Mouse (Mus musculus) forebrain, embryonic 16.5 days (tissue): Measurements from ENCODE around the gene Naa25. TPM values are rescaled to one million over a fixed set of nuclear protein-coding genes. Genes with fewer than 3 reads are reported as not detected.

Source experiments
- ATAC-seq: fragments of 200-750 bp; cut with Nextera tagmentation; 2 replicates; pipeline ENCODE4 v1.8.0; 2017; ENCODE audit warnings: mild to moderate bottlenecking, moderate library complexity
- H3K27ac ChIP-seq: fragments of 300-500 bp; sonication (generic); 2 replicates; pipeline ENCODE4 v1.5.1; 2014; ENCODE audit warnings: low read length, control low read depth
- H3K27me3 ChIP-seq: fragments of 300-500 bp; sonication (generic); replicated peaks from 2 replicates; pipeline ENCODE4 v1.6.1; 2014; ENCODE audit warnings: low read length; ENCODE audit not compliant: control insufficient read depth, insufficient read depth
- H3K36me3 ChIP-seq: fragments of 300-500 bp; sonication (generic); 2 replicates; pipeline ENCODE4 v1.6.1; 2014; ENCODE audit not compliant: control insufficient read depth, insufficient read depth
- H3K4me1 ChIP-seq: fragments of 300-500 bp; sonication (generic); replicated peaks from 2 replicates; pipeline ENCODE4 v1.6.1; 2014; ENCODE audit warnings: low read length; ENCODE audit not compliant: control insufficient read depth, insufficient read depth
- H3K4me2 ChIP-seq: fragments of 300-500 bp; sonication (generic); 2 replicates; pipeline ENCODE4 v1.6.1; 2014; ENCODE audit warnings: mild to moderate bottlenecking, low read length, control low read depth
- H3K4me3 ChIP-seq: fragments of 300-500 bp; sonication (generic); replicated peaks from 2 replicates; pipeline ENCODE4 v1.5.1; 2014; ENCODE audit warnings: mild to moderate bottlenecking, low read length, control low read depth
- H3K9ac ChIP-seq: fragments of 300-500 bp; sonication (generic); replicated peaks from 2 replicates; pipeline ENCODE4 v1.6.1; 2014; ENCODE audit warnings: low read depth, low read length, control low read depth
- H3K9me3 ChIP-seq: fragments of 300-500 bp; sonication (generic); 2 replicates; pipeline ENCODE4 v1.6.1; 2016; ENCODE audit warnings: low read length; ENCODE audit not compliant: control insufficient read depth
- WGBS: fragments of 180-500 bp; shearing (Covaris S2); extraction: QIAGEN DNeasy Blood & Tissue Kit; methylation state at CpG from one replicate; pipeline ENCODE4 v1.1.7; 2014; 5-methylcytosine and 5-hydroxymethylcytosine counted together
- polyA plus RNA-seq: library from polyadenylated mRNA; unstranded; fragments of >200 nt; fragmentation: Nextera tagmentation; extraction: Ambion mirVana; gene quantifications from 2 replicates; pipeline ENCODE4 v1.2.1, GENCODE M21; 2015

Naa25 gene
- polyA plus RNA-seq, 1 experiment from 2014 or later: 61.7 TPM

DNA sequence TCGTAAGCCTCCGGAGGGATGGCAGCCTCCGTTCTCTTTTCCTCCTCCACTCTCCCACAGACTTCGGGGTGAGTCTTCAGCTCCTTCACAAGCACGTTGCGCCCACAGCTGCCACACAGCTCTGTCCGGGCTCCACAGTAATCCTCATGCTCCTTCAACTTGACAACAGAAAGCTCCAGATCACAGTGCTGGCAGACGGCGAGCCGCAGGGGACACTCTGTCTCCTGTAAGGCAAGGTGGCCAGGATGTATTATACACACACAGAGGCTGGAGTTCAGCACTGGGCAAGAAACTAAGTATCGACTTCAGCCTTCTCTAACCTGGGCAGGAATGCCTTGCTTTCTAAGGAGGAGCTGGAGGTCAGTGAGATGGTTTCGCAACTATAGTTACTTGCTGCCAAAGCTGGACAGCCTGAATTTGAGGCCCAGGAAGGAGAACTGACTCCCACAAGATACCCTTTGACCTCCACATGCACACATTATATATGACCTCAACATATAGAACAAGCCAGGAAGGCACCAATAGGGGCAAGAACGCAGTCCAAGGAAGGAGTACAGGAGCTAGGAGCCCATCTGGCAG lies 19.0 kb upstream of the Naa25 start:
- H3K36me3 ChIP-seq: peaks cover 43% of the 10 kb centered on the region
- 92% methylated on average over 13 of the region's 13 CpGs for WGBS

DNA sequence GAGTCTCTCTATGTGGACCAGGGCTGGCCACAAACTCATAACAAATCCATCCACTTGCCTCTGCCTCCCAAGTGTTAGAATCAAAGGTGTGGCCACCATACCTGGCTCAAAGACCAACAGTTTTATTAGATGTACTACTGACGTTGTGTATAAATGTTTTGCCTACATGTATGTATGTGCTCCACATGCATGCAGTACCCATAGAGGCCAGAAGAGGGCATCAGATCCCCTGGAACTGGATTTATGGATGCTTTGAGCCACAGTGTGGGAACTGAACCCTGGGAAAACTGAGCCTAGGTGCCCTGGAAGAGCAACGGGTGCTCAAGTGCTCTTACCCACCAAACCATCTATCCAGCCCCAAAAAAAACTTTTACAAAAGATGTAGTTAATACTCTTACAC lies 17.0 kb upstream of the Naa25 start:
- H3K27ac ChIP-seq: no peak overlapping the region
- H3K9me3 ChIP-seq: no peaks in the 10 kb centered on the region
- 97% methylated on average over 2 of the region's 2 CpGs for WGBS
- H3K4me3 ChIP-seq: no peak overlapping the region
- no peak overlapping the region for H3K9ac ChIP-seq
- H3K4me2 ChIP-seq: no peak overlapping the region
- peaks cover 21% of the 10 kb centered on the region for H3K4me1 ChIP-seq
- ATAC-seq: no peak
- H3K27me3 ChIP-seq: no peaks in the 10 kb centered on the region
- peaks cover 28% of the 10 kb centered on the region for H3K36me3 ChIP-seq

More for the DNA sequence above, 19.0 kb upstream of the Naa25 start:
- no peak overlapping the region for H3K27ac ChIP-seq
- H3K27me3 ChIP-seq: no peaks in the 10 kb centered on the region
- H3K4me2 ChIP-seq: no peak overlapping the region
- peaks cover 13% of the 10 kb centered on the region for H3K4me1 ChIP-seq
- H3K4me3 ChIP-seq: no peak overlapping the region
- no peaks in the 10 kb centered on the region for H3K9me3 ChIP-seq
- no peak for ATAC-seq
- no peak overlapping the region for H3K9ac ChIP-seq

DNA sequence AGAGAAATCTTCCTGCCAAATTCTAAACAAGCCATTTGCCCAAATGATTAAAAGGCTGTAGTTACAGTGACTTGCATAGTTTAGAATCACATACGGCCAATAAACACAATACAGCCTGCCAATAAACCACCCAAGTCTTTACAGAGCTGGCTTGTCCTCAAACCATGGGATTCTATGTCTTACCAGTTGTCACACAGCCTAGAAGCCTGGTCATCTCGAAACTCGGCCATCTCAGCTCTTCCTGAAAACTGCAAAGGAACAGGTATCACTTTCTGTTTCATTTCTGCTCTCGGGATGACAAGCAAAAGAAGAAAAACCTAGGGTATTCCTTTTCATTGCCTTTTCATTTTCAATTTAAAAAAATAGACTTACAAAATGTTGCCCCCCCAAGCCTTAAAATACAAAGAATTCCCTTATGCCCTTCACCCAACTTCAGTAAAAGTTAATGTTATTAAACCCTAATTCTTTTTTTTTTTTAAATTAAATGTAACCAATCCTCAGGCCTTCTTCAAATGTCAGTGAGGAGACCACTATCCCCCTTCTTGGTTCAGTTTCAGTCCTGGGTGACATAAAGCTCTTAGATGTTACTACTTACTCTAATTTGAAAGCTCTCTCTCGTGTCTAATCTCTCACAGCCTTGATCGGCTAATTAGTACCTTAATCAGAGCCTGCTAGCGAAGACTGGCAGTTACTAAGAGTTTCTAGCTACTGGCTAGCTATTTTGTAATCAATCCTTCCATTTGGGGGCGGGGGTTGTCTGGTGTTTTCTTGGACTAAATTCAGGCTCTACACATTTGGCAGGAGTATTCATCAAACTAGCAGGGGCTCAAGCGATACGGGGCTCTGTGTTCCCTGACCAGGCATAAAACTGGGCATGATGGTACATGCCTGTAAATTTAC lies 13.6 kb upstream of the Naa25 start:
- peak overlapping the region; percentile 86 for H3K4me3 ChIP-seq
- 27% methylated on average over 10 of the region's 10 CpGs for WGBS

DNA sequence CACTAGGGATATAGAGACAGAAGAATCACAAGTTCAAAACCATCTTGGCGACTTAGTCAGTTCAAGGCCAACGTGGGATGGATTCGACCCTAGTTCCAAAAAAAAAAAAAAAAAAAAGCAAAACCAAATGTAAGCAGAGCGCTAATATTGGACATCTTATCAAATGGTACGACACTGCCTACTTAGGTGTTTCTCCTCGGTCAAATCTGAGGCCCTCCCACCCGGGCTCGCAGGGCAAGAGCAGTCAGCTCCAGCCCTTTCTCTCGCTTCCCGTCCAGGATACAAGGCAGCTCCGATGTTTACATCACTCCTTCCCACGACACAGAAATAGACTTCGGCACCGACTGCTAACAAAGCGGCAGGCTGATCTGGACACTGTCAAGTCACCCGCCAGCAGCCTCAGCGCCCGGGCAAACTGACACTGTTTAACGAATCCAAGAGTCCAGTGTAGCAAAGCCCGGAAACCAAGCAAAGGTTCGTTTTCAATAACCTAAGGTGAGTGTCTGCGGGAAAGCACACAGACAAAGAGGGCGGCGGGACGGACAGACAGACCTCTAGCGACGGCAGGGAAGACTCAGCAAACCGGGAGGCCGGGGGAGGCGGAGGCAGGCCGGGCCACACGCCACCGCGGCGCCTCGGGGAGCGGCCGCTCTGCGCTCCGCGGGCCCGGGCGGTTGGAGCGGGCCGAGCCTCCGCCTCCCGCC lies 12.8 kb upstream of the Naa25 start:
- H3K4me1 ChIP-seq: peaks cover 25% of the 10 kb centered on the region
- H3K9ac ChIP-seq: peak overlapping the region; percentile 79
- H3K36me3 ChIP-seq: peaks cover 10% of the 10 kb centered on the region
- WGBS: 1% methylated on average over 44 of the region's 47 CpGs
- H3K4me2 ChIP-seq: peak overlapping the region; percentile 70
- H3K4me3 ChIP-seq: peak overlapping the region; percentile 86
- no peaks in the 10 kb centered on the region for H3K27me3 ChIP-seq
- H3K9me3 ChIP-seq: no peaks in the 10 kb centered on the region
- H3K27ac ChIP-seq: peak overlapping the region; percentile 80
- peak; percentile 61 for ATAC-seq

More for the DNA sequence above, 13.6 kb upstream of the Naa25 start:
- Histone ChIP-seq H3K27ac (no peak overlapping the region; the same call in 1 of the 2 replicates), H3K9ac (peak overlapping the region; percentile 79), H3K27me3 (no peaks in the 10 kb centered on the region), H3K4me1 (peaks cover 25% of the 10 kb centered on the region), H3K36me3 (peaks cover 10% of the 10 kb centered on the region), H3K9me3 (no peaks in the 10 kb centered on the region), H3K4me2 (peak overlapping the region; percentile 70)
- no peak for ATAC-seq

DNA sequence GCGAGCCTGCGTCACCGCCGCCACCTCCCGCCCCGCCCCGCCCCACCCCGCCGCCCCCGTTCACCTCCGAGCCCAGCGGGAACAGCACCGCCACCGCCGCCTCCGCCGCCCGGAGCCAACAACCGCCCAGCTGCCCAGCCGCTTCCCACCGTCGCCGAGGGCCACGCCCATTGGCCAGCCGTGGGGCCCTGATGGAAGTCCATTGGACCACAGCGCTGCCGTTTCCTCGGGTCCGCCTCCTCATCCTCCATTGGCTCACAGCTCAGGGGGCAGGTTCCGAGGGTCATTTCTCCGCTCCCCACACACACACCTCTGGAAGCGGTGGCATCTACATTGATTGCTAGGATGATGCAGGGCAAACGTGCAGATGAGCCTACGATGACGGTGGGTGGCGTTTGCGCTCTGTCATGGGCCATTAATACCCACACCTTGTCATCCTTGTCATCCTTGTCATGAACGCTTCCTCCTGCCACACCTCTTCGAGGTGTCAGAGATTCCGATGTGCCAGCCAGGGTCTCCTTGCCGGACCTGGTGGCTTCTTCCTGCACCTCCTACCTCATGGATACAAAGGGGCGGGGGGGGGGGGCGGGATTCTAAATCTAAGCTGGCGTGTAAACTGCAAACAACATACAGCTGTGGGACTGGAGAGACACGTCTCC lies 12.1 kb upstream of the Naa25 start, which contains the start of gene Trafd1:
Trafd1 (minus strand) TSS at position 172 of the 659 bp plus-strand sequence.
- no peaks in the 10 kb centered on the region for H3K9me3 ChIP-seq
- H3K27me3 ChIP-seq: no peaks in the 10 kb centered on the region
- peak within 1 kb of the TSS; percentile 86 for H3K4me3 ChIP-seq
- H3K9ac ChIP-seq: peak within 1 kb of the TSS; percentile 79
- peak within 1 kb of the TSS; percentile 80 for H3K27ac ChIP-seq
- peak within 1 kb of the TSS; percentile 70 for H3K4me2 ChIP-seq
- H3K36me3 ChIP-seq: peaks cover 7% of the 10 kb centered on the region
- ATAC-seq: peak; percentile 96
- peaks cover 25% of the 10 kb centered on the region for H3K4me1 ChIP-seq
- WGBS: under 1% methylated on average over 29 of the region's 45 CpGs

DNA sequence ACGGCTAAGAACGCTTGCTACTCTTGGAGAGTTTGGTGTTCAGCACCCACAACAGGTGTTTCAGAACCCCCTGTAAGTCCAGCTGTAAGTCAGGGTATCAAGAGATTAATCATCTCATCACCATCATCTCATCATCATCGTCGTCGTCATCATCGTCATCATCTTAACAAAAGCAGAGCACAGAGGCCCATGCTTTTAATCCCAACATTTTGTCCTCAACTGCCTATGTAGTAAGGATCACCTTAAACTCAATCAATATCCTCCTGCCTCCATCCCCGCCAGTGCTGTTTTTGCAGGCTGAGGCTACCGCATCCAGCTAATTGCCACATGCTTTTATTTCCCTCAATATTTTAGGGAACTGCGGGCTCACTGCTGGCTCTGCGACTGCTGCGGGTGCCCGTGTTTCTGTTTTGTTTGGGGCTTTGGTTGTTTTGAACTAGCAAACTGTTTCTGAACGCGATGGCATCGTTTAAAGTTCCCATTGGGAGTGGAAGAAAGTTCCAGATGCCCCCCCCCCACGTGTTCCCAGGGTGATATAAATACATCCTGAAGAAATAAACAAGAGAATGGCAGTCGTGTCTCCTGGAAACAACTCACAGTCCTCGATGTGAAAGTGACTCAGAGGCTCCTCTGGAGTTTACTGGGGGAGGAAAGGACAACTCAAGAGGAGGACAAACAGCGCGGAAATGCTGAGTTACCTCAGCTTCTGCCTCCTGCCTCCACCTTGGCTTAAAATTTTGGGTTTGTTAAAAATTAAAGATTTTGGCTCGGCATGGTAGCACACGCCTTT lies 11.4 kb upstream of the Naa25 start:
- WGBS: 34% methylated on average over 22 of the region's 22 CpGs
- no peaks in the 10 kb centered on the region for H3K36me3 ChIP-seq
- peak overlapping the region; percentile 86 for H3K4me3 ChIP-seq
- H3K4me2 ChIP-seq: peak overlapping the region; percentile 70
- H3K9ac ChIP-seq: peak overlapping the region; percentile 79
- no peaks in the 10 kb centered on the region for H3K9me3 ChIP-seq
- no peak for ATAC-seq
- no peak overlapping the region for H3K27ac ChIP-seq
- peaks cover 25% of the 10 kb centered on the region for H3K4me1 ChIP-seq
- no peaks in the 10 kb centered on the region for H3K27me3 ChIP-seq

DNA sequence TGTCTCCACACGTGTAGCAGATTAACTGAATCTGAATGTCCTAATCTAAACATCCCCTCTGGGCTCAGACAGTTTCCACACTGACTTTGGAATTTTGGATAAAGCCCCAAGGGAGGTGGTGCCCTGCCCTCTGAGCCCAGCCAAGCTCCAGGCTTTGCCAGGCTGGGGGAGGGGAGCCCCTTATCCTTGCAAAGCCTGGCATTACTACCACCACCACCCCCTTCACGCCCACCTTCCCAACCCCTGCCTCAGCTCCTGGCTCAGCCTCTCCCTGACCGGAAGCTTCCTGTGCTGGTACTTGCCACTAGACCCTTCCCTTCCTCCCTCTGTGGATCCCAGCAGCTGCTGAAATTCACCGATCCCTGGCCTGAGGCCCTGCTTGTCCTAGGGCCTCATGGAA lies 10.6 kb upstream of the Naa25 start:
- Histone ChIP-seq H3K9ac (no peak overlapping the region), H3K27ac (no peak overlapping the region), H3K4me1 (peaks cover 25% of the 10 kb centered on the region), H3K36me3 (no peaks in the 10 kb centered on the region), H3K9me3 (no peaks in the 10 kb centered on the region), H3K4me3 (no peak overlapping the region), H3K27me3 (no peaks in the 10 kb centered on the region), H3K4me2 (no peak overlapping the region)
- WGBS: 67% methylated on average over 4 of the region's 4 CpGs
- no peak for ATAC-seq

DNA sequence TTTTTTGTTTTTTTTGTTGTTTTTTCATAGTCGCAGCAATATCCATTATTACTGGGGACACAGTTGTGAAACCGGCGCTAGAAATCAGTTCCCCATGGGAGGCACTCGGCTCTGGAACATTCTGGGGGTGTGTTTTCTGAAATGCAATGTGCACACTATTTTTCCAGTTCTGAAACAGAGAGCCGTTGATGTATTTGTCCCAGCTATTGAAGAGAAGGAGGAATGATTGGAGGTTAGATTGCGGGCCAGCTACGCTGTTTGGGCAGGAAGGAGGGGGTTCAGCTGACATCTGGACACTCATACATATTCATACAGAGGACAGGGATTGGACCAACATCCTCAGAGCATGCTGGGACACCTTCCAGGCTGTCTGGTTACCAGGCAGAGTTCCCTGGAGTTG lies 8.6 kb upstream of the Naa25 start:
- H3K9ac ChIP-seq: no peak overlapping the region
- no peak overlapping the region for H3K4me2 ChIP-seq
- no peaks in the 10 kb centered on the region for H3K27me3 ChIP-seq
- no peaks in the 10 kb centered on the region for H3K9me3 ChIP-seq
- 46% methylated on average over 7 of the region's 7 CpGs for WGBS
- no peak overlapping the region for H3K27ac ChIP-seq
- no peak overlapping the region for H3K4me3 ChIP-seq
- ATAC-seq: no peak
- peaks cover 9% of the 10 kb centered on the region for H3K4me1 ChIP-seq
- no peaks in the 10 kb centered on the region for H3K36me3 ChIP-seq
